Mouse (Mus musculus) bone marrow, adult 2 months (tissue): ENCODE results near the gene Padi2. TPM values are rescaled to one million over a fixed set of nuclear protein-coding genes. Genes with fewer than 3 reads are reported as not detected.

ENCODE experiments used
- H3K27ac ChIP-seq: fragments of 200-500 bp; 2 replicates; pipeline ENCODE4 v1.5.1; 2012; ENCODE audit warnings: low read depth, mild to moderate bottlenecking, control low read depth, inconsistent platforms, low read length; ENCODE audit not compliant: control insufficient read depth, poor library complexity, insufficient read depth
- H3K4me1 ChIP-seq: fragments of 200-500 bp; 2 replicates; pipeline ENCODE4 v1.6.1; 2011; ENCODE audit warnings: low read length; ENCODE audit not compliant: control insufficient read depth, insufficient read depth
- H3K4me3 ChIP-seq: fragments of 200-500 bp; replicated peaks from 2 replicates; pipeline ENCODE3; 2011; ENCODE audit warnings: mild to moderate bottlenecking, low read depth, low read length, control low read depth; ENCODE audit not compliant: control insufficient read depth
- CTCF ChIP-seq: fragments of 200-500 bp; IDR thresholded peaks from 2 replicates; pipeline ENCODE4 v1.5.1; 2011; ENCODE audit warnings: low read length, control low read depth; ENCODE audit not compliant: control insufficient read depth, insufficient read depth
- POLR2A ChIP-seq: fragments of 200-500 bp; IDR thresholded peaks from 2 replicates; pipeline ENCODE4 v1.6.1; 2011; ENCODE audit warnings: low read depth, mild to moderate bottlenecking, control low read depth, low read length, borderline replicate concordance; ENCODE audit not compliant: control insufficient read depth
- WGBS: fragments of 180-500 bp; shearing (Covaris S2); methylation state at CpG from one replicate; pipeline ENCODE4 v1.1.7; 2018; 5-methylcytosine and 5-hydroxymethylcytosine counted together
- polyA plus RNA-seq: library from polyadenylated mRNA; stranded (reverse); fragments of >200 nt; gene quantifications from 2 replicates; pipeline ENCODE4 v1.2.4, GENCODE M21; 2011; ENCODE audit warnings: low replicate concordance; ENCODE audit not compliant: missing spikeins, insufficient read depth, insufficient read length

Gene Padi2
- polyA plus RNA-seq, 1 experiment: 11.4 TPM

DNA sequence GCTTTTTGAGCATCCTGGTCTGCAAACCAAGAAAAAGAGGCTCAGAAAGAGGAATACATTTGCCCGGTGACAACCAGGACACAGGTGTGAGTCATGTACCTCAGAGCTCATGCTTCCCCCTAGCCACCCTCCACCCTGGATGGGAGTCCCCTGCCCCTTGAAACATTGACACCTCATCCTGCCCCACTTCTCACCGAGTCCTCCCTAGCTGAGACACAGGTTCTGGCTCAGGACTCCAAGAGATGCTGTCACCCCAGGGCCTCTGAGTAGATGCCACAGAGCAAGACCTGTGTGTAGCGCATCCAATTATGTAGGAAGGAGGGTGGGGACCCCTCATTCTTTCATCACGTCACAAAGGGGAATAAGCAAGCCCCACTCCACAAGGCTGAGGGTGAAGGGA is 3.4 kb downstream of the Padi2 start:
- peaks cover 2% of the 10 kb centered on the region; the same call in 1 of the 2 replicates for H3K4me1 ChIP-seq

DNA sequence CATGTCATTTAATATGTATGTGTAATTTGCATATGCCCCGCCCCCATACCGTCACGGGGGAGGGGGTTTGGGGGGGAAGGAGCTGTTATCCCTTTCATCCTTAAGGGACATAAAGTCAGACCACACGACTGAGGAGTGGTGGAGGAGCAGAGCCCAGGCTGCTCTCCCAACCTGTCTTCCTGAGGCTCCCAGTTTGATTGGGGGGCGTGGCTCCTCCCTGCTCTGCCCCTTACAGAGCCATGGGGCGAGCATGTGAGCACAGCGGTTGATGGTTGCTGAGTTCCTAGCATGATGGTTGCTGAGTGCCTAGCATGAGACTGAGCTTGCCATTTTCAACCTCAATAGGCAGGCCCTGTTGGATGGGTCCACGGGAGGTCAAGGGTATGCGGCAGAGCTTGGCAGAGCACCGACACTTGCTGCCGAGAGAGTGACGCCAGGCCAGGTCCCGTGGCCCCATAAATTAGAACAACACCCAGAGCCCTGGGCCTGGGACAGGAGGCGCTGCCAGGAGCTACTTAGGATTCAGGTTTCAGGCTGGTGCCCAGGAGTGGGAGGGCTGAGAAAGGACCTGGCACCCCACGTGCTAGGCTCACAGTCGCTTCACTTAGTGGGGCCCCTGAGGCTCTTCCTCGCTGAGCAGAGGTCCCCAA is 4.6 kb downstream of the Padi2 start:
- 50% methylated on average over 17 of the region's 17 CpGs for WGBS
- Histone ChIP-seq H3K4me3 (no peak overlapping the region), H3K27ac (no peak overlapping the region), H3K4me1 (no peaks in the 10 kb centered on the region)
- TF ChIP-seq POLR2A: no peak
- TF ChIP-seq CTCF: no peak

More for the DNA sequence above, 3.4 kb downstream of the Padi2 start:
- no peak overlapping the region for H3K27ac ChIP-seq
- 84% methylated on average over 4 of the region's 4 CpGs for WGBS
- TF ChIP-seq CTCF (no peak), POLR2A (no peak)
- no peak overlapping the region for H3K4me3 ChIP-seq

DNA sequence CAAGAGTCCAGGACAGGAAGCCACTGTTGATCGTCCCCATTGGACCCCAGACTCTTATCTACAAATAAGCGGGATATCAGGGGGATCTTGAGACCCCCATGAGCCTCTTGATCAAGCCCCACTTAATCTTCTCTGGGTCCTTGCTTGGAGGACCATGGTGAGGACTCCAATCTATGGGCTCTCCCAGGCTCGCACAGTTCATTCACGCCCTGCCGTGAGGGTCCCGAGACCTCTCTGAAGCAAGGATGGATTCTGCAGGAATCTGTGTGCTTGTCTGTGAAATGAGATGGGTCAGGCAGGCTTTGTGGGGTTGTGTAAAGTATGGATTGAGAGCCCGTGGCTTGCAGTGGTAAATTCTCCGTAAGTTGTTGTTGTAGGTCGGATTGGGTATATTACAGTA is 5.3 kb downstream of the Padi2 start:
- Histone ChIP-seq H3K27ac (no peak overlapping the region), H3K4me1 (no peaks in the 10 kb centered on the region), H3K4me3 (no peak overlapping the region)
- 84% methylated on average over 9 of the region's 9 CpGs for WGBS
- TF ChIP-seq POLR2A (no peak), CTCF (no peak)

DNA sequence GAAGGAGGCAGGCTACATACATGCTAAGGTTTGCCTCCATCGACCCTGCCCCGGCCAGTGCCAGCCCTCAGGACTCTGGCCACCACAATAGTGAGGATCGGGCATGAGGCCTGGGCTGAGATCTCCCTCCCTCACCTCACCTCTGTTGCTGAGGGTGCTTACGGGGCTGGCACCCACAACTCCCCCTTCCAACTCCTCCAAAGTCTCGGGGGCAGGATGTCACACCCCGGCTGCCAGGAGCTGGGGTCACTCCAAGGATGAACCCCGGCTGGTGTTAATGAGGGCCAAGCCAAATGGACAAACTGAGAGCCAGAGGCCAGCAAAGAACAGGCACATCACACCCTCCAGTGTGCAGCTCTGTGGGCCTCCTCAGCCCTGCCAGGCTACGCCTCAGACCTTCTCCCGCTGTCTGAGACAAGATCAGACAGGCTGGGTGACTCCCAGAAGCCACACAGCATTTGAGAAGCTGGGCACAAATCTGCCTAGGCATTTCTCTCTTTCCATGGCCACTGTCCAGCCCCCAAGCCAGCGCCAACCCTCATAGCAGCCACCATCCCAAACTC is 6.2 kb downstream of the Padi2 start:
- 88% methylated on average over 10 of the region's 10 CpGs for WGBS

DNA sequence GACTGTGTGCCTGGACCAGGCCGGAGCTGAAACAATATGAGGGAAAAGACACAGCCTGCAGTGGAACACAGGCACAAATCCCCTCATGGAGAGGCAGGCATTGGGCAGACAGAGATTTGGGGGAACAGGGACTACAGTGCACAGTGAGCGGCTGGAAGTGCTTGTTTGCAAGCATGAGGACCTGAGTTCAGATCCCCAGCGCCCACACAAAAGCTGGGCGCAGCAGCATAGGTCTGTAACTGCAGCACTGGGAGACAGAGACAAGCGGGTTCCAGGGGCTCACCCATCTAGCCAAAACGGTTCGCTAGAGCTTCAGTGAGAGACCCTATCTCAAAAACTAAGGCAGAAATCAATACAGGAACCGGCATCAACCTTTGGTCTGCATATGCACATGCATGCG is 7.4 kb downstream of the Padi2 start:
- TF ChIP-seq CTCF (no peak), POLR2A (no peak)
- 89% methylated on average over 9 of the region's 9 CpGs for WGBS
- Histone ChIP-seq H3K4me3 (no peak overlapping the region), H3K4me1 (no peaks in the 10 kb centered on the region), H3K27ac (no peak overlapping the region)

More for the DNA sequence above, 6.2 kb downstream of the Padi2 start:
- Histone ChIP-seq H3K4me3 (no peak overlapping the region), H3K4me1 (no peaks in the 10 kb centered on the region), H3K27ac (no peak overlapping the region)
- TF ChIP-seq CTCF (no peak), POLR2A (no peak)

DNA sequence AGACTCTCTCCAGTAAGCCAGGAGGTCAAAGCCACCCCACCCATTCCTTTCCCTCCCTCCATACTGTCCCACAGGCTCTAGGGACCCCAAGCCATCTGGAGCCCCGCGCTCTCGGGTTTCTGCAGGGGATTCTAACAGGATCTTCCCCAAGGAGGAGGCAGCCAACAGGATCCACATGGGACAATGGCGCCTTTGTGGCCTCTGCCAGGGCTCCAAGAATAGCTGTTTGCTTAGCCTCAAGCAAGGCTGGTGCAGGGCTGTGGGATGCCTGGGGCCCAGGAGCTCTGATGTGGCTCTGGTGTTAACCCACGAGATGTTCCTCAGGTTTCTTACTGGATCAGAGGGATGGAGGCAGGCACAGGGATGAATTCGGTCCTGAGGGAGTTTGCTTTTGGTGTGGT is 8.6 kb downstream of the Padi2 start:
- H3K4me3 ChIP-seq: no peak overlapping the region
- WGBS: 80% methylated on average over 6 of the region's 6 CpGs
- TF ChIP-seq POLR2A (no peak), CTCF (no peak)
- no peak overlapping the region for H3K27ac ChIP-seq
- peaks cover 3% of the 10 kb centered on the region; the same call in 1 of the 2 replicates for H3K4me1 ChIP-seq

DNA sequence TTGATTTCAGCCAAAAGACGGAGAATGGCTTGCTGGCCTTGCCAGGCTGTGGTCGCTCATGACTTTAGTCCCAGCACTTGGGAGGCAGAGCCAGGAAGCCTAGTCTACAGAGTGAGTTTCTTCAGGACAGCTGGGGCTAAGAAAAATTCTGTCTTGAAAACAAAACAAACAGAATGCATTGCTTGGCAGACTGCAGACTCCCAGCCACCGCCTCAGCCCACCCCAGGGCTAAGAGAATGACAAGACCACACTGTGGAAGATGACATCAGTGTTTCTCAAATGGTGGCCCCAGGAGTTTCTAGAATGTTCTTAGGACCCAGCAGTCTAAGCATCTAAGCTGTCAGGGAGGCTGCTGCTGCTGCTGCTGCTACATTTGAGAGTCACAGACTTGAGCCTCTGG is 9.1 kb downstream of the Padi2 start:
- no peak overlapping the region for H3K27ac ChIP-seq
- peaks cover 4% of the 10 kb centered on the region; the same call in 1 of the 2 replicates for H3K4me1 ChIP-seq
- WGBS: 90% methylated on average over 3 of the region's 3 CpGs
- TF ChIP-seq POLR2A: no peak
- TF ChIP-seq CTCF: no peak
- no peak overlapping the region for H3K4me3 ChIP-seq

DNA sequence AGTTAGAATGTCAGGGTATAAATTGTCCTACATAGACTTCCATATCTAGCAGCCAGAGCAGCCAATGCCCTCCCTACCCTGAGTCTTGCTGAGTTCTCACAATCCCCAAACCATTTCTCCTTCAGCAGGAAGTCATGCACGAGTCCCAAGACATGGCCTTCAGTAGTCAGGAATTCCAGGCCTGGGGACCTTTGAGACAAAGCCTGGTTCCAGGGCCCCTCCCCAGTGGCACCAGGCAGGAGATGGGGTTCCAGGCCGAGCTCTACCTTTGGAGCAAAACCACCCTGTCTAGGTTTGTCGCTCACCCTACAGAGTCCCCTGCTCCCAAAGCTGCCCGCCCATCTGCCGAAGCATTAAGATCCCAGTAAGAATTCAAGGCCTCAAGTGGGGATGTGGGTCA is 10.2 kb downstream of the Padi2 start:
- TF ChIP-seq CTCF: no peak
- no peak for TF ChIP-seq POLR2A
- peaks cover 6% of the 10 kb centered on the region for H3K4me1 ChIP-seq
- H3K4me3 ChIP-seq: no peak overlapping the region
- no peak overlapping the region for H3K27ac ChIP-seq
- WGBS: 80% methylated on average over 5 of the region's 5 CpGs
